Mouse (Mus musculus) brain, embryonic 14.5 days (tissue): ENCODE measurements around the gene Tomm22.

Experiments
- CTCF ChIP-seq: fragments of 200-500 bp; IDR thresholded peaks from 2 replicates; pipeline ENCODE4 v1.5.1; 2012; ENCODE audit warnings: inconsistent platforms, mild to moderate bottlenecking, moderate library complexity, borderline replicate concordance; ENCODE audit not compliant: insufficient read depth, insufficient read length; ENCODE audit errors: extremely low read depth
- POLR2A ChIP-seq: fragments of 200-500 bp; IDR thresholded peaks from 2 replicates; pipeline ENCODE4 v1.6.1; 2012; ENCODE audit warnings: mild to moderate bottlenecking, inconsistent platforms, borderline replicate concordance; ENCODE audit not compliant: poor library complexity, insufficient read depth, insufficient read length, severe bottlenecking; ENCODE audit errors: extremely low read depth

- TF ChIP-seq POLR2A = no peak
- TF ChIP-seq CTCF = no peak
Measured at GRCm38 (mm10) chr15:79720267-79720666, 49.6 kb downstream of the Tomm22 start.
